Mouse (Mus musculus) CD4-positive naive resting alpha-beta T cell, adult 57 days (primary cell): ENCODE measurements around the gene Gm7970. TPM values are rescaled to one million over a fixed set of nuclear protein-coding genes. Genes with fewer than 3 reads are reported as not detected.

Experiments
- total RNA-seq: library from RNA; stranded (reverse); gene quantifications from one replicate; pipeline ENCODE4 v1.2.4, GENCODE M21; 2023

Gene Gm7970
- total RNA-seq, result not detected

GRCm38 (mm10) chr14:41555483-41555882 is at the start of gene Gm7970:
Gm7970 (minus strand) TSS chr14:41555583.

GRCm38 (mm10) chr14:41572911-41573310 is 17.5 kb upstream of the Gm7970 start, which contains the start of gene 1700049E17Rik2:
1700049E17Rik2 (plus strand) TSS chr14:41573211.

Other genes with a start within 250 kb of the Gm7970 start
- not detected for gene Gm5798, start 207.0 kb downstream of the Gm7970 start, total RNA-seq
- gene Gm7945, start 169.2 kb downstream of the Gm7970 start, total RNA-seq, result not detected
- not detected for gene Gm6482, start 147.3 kb downstream of the Gm7970 start, total RNA-seq
- not detected for gene Gm7954, start 102.1 kb downstream of the Gm7970 start, total RNA-seq
- not detected for gene Gm3486, start 66.1 kb downstream of the Gm7970 start, total RNA-seq
- not detected for gene 1700049E17Rik2, start 17.6 kb upstream of the Gm7970 start, total RNA-seq
- not detected for gene Gm3072, start 69.0 kb upstream of the Gm7970 start, total RNA-seq
- gene Gm3676, start 90.9 kb upstream of the Gm7970 start, total RNA-seq, result not detected
- gene Gm8068, start 146.3 kb upstream of the Gm7970 start, total RNA-seq, result not detected
- not detected for gene Gm7929, start 195.0 kb upstream of the Gm7970 start, total RNA-seq
- not detected for gene Gm47189, start 216.9 kb upstream of the Gm7970 start, total RNA-seq